Mouse (Mus musculus) right cerebral cortex, postnatal 36 days (tissue): ENCODE measurements around the gene Akr1d1.

Source experiments
- DNase-seq, 2 experiments: peaks; one replicate each; pipeline ENCODE4 v3.0.0; 2022; ENCODE audit warnings: low spot score in 2 of 2, mixed read lengths in 1 of 2

Gene Akr1d1

GRCm38 (mm10) chr6:37617431-37618011 lies 87.5 kb downstream of the Akr1d1 start:
- no peak for DNase-seq
